Mouse (Mus musculus): ENCODE results near the gene Zfp942. TPM values are rescaled to one million over a fixed set of nuclear protein-coding genes. Genes with fewer than 3 reads are reported as not detected.
"Not testable (repeated sequence)": the region's sequence is repeated elsewhere in the genome, so short reads cannot be mapped to it uniquely, and the experiment has no call there.

Zfp942 gene
- polyA plus RNA-seq (2015; fragmentation: Nextera tagmentation; extraction: Ambion mirVana): 21.4 and 22.9 TPM in 2 replicates

DNA sequence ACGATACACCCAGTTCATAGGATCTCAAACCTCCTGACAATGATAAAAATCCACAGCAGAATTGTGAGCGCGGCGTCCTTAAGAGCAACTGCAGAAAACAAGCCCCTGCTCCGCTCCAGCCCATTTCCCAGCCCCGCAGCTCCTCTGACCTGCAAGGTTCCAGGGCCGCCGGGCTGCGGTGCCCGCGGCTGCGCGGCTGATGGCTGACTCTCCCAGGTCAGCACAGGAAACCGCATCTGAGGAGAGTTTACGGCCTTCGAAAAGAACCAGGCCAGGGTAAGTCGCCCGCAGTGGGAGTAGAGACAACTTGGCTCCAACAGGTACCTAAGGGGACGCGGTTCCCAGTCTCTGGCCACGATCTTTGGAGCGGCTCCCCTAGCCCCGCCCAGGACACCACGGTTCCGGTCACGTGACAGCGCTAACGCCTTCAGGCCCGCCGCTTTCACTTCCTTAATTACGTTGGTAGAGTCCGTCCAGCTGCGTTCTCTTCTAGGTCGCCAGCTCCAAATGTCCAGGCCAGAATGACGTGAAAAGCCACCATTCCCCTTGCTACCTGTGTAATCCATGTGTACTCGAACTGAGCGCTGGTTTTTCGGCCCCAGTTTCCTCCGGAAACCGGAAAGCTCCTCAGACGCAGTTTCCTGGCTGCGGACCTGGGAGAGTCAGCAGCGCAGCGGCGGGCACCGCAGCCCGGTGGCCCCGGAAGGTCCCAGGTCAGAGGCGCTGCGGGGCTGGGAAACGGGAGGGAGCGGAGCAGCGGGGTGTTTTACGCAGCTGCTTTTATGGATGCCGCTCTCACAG, at the start of gene Zfp942, which contains the start of gene Zfp943:
Zfp942 (minus strand) TSS at position 358 of the 801 bp plus-strand sequence.
Zfp943 (plus strand) TSS at position 446 of the 801 bp plus-strand sequence.
- peak; percentile 96 for ATAC-seq
- H3K36me3 ChIP-seq (ENCODE audit: control insufficient read depth, insufficient read depth, low read length); H3K27me3 ChIP-seq (ENCODE audit: control insufficient read depth, insufficient read depth, low read depth, low read length); H3K9me3 ChIP-seq (replicated peaks; ENCODE audit: control insufficient read depth, low read length, poor library complexity, severe bottlenecking): not testable (repeated sequence)
- H3K9ac ChIP-seq (ENCODE audit: low read depth, low read length): peak within 1 kb of the TSS; percentile 78
- H3K27ac ChIP-seq (ENCODE audit: low read length): peak within 1 kb of the TSS; percentile 82
- WGBS: under 1% methylated on average over 41 of the region's 55 CpGs
- H3K4me1 ChIP-seq (ENCODE audit: control insufficient read depth, insufficient read depth, low read length): peaks cover 21% of the 10 kb centered on the region
- H3K4me2 ChIP-seq (ENCODE audit: low read length): peak within 1 kb of the TSS; percentile 68
- H3K4me3 ChIP-seq (ENCODE audit: low read depth, low read length): peak within 1 kb of the TSS; percentile 70

DNA sequence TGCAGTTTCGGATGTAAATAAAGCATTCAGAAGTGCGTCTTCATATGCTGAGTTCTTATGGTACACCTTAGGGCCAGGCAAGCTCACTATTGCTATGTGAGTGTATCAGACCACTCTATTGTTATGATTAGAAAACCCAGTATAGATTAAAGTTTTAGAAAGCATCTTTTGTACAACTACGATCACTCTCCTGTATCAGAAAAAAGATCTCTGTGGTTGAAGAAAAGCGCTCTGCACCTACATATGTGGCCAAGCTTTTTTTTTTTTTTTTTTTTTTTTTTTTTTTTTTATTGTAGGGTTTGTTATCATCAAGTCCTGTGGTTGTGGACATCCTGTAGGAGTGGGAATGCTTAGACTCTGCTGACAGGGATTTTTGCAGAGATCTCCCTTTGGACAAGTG, 1.0 kb upstream of the Zfp942 start:
- Histone ChIP-seq H3K4me1 (ENCODE audit: control insufficient read depth, insufficient read depth, low read length) (peaks cover 21% of the 10 kb centered on the region), H3K9me3 (replicated peaks; ENCODE audit: control insufficient read depth, low read length, poor library complexity, severe bottlenecking) (peaks cover 6% of the 10 kb centered on the region), H3K4me3 (ENCODE audit: low read depth, low read length) (peak overlapping the region; percentile 70), H3K27ac (ENCODE audit: low read length) (no peak overlapping the region), H3K36me3 (ENCODE audit: control insufficient read depth, insufficient read depth, low read length) (peaks cover 8% of the 10 kb centered on the region), H3K27me3 (ENCODE audit: control insufficient read depth, insufficient read depth, low read depth, low read length) (no peaks in the 10 kb centered on the region), H3K4me2 (ENCODE audit: low read length) (peak overlapping the region; percentile 49), H3K9ac (ENCODE audit: low read depth, low read length) (peak overlapping the region; percentile 41; the same call in 1 of the 2 replicates)
- 47% methylated on average over 4 of the region's 4 CpGs for WGBS
- ATAC-seq: peak; percentile 30; the same call in 1 of the 2 replicates

DNA sequence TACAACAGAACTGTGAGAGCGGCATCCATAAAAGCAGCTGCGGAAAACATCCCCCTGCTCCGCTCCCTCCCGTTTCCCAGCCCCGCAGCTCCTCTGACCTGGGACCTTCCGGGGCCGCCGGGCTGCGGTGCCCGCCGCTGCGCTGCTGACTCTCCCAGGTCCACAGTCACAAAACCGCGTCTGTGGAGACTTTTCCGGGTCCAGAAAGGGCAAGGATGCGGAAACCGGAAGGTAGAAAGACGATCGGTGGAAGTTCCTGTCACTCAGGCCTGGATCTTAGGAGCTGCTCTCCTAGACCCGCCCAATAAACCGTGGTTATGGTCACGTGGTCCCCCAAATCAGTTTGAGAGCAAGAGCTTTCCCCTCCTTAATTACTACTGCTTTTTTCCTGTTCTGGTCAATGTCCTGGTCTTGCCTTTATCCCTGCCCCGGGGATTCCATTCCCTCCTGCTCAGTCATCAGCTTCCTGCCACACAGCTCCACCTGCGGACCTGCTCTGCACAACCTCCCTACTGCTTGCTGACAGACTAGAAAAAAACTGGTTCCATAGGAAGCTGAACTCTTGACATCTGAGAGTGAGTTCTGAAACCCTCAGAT, 52.7 kb downstream of the Zfp942 start, which contains the start of gene Zfp995:
Zfp995 (minus strand) TSS at position 471 of the 597 bp plus-strand sequence.
- H3K27me3 ChIP-seq (ENCODE audit: control insufficient read depth, insufficient read depth, low read depth, low read length); H3K4me1 ChIP-seq (ENCODE audit: control insufficient read depth, insufficient read depth, low read length); H3K9me3 ChIP-seq (replicated peaks; ENCODE audit: control insufficient read depth, low read length, poor library complexity, severe bottlenecking); H3K36me3 ChIP-seq (ENCODE audit: control insufficient read depth, insufficient read depth, low read length): not testable (repeated sequence)
- peak within 1 kb of the TSS; percentile 76 for H3K4me3 ChIP-seq (ENCODE audit: low read depth, low read length)
- peak within 1 kb of the TSS; percentile 85 for H3K9ac ChIP-seq (ENCODE audit: low read depth, low read length)
- H3K27ac ChIP-seq (ENCODE audit: low read length): peak within 1 kb of the TSS; percentile 71
- under 1% methylated on average over 24 of the region's 24 CpGs for WGBS
- peak within 1 kb of the TSS; percentile 88 for H3K4me2 ChIP-seq (ENCODE audit: low read length)
- peak; percentile 99 for ATAC-seq

- Histone ChIP-seq H3K27ac (ENCODE audit: low read length) (peak overlapping the region; percentile 71; the same call in 1 of the 2 replicates), H3K9ac (ENCODE audit: low read depth, low read length) (peak overlapping the region; percentile 85), H3K9me3 (replicated peaks; ENCODE audit: control insufficient read depth, low read length, poor library complexity, severe bottlenecking) (no peaks in the 10 kb centered on the region), H3K4me1 (ENCODE audit: control insufficient read depth, insufficient read depth, low read length) (peaks cover 6% of the 10 kb centered on the region; the same call in 1 of the 2 replicates), H3K36me3 (ENCODE audit: control insufficient read depth, insufficient read depth, low read length) (no peaks in the 10 kb centered on the region), H3K27me3 (ENCODE audit: control insufficient read depth, insufficient read depth, low read depth, low read length) (no peaks in the 10 kb centered on the region), H3K4me2 (ENCODE audit: low read length) (peak overlapping the region; percentile 88), H3K4me3 (ENCODE audit: low read depth, low read length) (peak overlapping the region; percentile 76)
- ATAC-seq: peak; percentile 81
- WGBS: 2% methylated on average over 3 of the region's 3 CpGs
These were observed 53.2 kb downstream of the Zfp942 start for GRCm38 (mm10) chr17:21909039-21909438.

Other genes with a start within 250 kb of the Zfp942 start
- 9.3 and 10.3 TPM in 2 replicates for gene Zfp229, start 231.7 kb downstream of the Zfp942 start, polyA plus RNA-seq (2015; fragmentation: Nextera tagmentation; extraction: Ambion mirVana)
- 1.6 and 1.7 TPM in 2 replicates for gene Zfp820, start 116.7 kb downstream of the Zfp942 start, polyA plus RNA-seq (2015; fragmentation: Nextera tagmentation; extraction: Ambion mirVana)
- gene Zfp995, start 52.5 kb downstream of the Zfp942 start, polyA plus RNA-seq (2015; fragmentation: Nextera tagmentation; extraction: Ambion mirVana): 9.4 and 9.6 TPM in 2 replicates
- 19.5 and 20.0 TPM in 2 replicates for gene Zfp943, start 88 bp upstream of the Zfp942 start, polyA plus RNA-seq (2015; fragmentation: Nextera tagmentation; extraction: Ambion mirVana)
- 2.2 and 2.6 TPM in 2 replicates for gene Zfp947, start 203.7 kb upstream of the Zfp942 start, polyA plus RNA-seq (2015; fragmentation: Nextera tagmentation; extraction: Ambion mirVana)

Measured in midbrain, embryonic 16.5 days (tissue).